Mouse (Mus musculus) frontal cortex, adult 2 months (tissue): ENCODE results near the gene Papln. TPM values are rescaled to one million over a fixed set of nuclear protein-coding genes. Genes with fewer than 3 reads are reported as not detected.

Experiments
- DNase-seq, 2 experiments: peaks; one replicate each; pipeline ENCODE4 v3.0.0; 2022; ENCODE audit warnings: low spot score in 1 of 2; ENCODE audit errors: extremely low spot score in 1 of 2
- polyA plus RNA-seq: library from polyadenylated mRNA; depleted of rRNA; stranded (reverse); fragments of >200 nt; gene quantifications from 2 replicates; pipeline ENCODE4 v1.2.3, GENCODE M21; 2012

Papln gene
- polyA plus RNA-seq, 1 experiment: 3.4 TPM

DNA sequence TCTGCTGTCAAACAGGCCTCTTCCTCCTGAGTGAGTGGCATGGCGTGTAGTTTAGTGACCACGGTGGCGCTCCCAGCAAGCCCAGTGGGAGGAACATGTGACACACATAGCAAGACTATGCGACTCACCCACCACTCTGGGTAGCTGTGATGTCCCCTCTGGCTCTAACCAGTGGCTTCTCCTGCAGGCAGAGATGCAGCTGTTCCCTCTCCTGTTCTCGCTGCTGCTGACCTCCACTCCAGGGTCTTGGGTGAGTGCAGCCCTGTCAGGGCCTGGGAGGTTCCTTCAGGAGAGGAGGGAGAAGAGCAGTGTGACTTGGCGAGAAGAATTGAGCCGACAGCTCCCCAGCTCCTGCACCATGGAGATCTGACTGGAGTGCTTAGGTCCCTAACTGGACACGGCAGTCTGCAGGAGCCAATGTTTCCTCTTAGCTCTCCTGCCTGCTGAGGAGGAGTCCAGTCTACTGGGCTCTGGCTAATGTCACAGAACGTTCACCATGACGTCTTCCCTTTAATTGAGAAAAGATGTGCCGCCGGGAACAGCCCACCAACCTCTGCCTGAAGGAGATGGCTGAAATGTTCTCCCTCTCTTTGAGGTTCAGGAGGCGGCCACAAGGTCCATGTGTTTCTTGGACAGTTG, 2.6 kb downstream of the Papln start:
- DNase-seq: no peak

DNA sequence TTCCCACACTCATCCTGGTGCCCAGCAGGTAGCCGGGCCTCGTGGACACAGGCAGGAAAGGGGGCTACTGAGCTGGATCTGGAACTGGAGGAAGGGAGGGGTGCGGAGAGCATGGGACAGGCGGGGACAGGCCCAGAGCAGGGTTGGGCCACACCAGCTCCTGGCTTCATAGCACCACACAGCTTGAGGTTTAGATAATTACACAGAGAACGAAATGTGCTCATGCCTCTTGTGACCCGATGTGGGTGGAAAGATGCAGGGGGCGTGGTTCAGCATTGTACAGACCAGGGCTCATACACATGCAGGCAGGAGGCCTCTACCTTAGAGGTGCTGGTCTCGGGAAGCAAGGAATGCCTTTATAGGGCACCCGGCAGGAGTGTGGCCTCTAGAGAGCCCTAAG, 4.4 kb downstream of the Papln start:
- no peak for DNase-seq

DNA sequence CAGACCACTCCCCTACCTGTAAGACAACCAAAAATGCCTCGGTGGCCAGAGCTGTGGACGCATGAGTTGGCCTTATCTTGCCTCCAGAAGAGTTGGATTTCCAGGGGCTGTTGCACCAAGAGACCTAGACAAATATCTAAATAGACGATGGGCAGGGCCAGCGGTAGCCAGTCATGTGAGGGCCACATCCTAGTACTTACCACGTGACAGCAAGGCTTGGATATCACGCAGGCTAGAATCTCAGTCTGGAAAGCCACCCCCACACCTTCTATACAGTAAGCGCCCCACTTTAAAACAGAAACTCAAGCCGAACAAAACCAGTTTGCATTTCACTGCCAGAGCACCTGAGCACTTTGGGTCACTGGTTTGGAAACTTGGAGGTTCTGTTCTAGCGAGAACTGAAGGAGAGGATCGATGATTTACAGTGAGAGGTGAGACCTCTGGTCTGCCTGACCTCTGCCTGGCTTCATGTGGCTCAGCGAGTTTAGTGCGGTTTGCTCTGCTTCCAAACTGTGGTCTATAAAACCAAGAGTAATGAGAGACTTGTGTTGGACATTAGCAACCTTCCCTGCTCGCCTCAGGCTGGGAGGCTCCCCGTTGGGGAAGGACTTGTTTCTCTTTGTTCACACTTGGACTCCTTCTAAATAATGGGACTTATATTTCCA, 4.9 kb downstream of the Papln start:
- DNase-seq: no peak

DNA sequence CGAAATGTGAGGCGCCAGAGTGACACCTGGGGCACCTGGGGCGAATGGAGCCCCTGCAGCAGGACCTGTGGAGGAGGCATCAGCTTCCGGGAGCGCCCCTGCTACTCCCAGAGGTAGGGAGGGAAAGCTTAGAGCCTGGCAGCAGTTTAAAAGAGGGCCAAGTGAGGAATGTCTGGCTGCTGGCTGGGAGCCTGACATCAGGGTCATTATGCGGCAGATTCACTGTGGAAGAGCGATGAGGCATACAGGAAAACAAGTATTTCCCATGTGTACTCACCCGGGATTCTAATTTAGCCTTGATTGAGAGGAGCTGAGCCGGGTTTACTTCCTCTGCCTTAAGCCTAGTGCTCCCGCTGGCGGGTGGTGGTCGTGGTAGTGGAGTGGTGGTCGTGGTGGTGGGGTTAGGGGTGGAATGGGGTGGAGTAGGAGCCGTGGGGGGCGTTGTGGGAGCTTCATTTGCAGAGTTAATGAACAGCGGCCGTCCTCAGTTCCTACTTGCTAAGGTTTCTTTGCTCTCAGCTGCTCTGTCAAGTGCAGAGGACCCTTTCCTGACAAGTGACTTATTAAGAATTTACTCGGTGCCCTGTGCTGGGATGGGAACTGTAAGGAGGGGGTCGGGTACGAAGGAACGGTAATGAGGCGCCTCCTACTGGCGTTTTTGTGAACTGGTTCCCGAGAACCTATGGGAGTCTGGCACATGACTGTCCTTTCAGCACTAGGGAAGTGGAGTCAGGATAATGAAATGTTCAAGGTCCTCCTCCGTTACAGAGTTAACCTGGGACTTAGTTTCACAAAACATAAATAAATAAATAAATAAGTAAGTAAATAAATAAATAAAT, 7.2 kb downstream of the Papln start:
- peak in 1 of 2 experiments; percentile 53 for DNase-seq

DNA sequence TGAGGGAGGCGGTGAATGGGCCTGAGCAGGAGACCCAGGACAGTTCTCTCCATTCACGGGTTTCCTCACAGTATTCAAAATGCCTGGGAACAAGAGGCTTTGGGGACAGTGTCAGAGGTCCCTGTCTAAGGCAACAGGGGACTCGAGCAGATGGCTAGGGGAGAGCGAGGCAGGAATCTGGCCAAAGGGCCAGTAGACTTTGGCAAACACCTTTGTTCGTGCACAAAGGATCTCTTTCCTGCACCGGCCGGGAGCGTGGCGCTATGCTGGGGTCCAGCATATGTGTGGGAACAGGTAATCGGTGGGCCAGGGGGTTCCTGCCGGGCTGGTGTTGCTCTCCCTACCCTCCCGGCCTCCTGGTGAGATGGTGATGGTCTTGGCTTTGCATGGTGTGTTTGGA, 12.2 kb downstream of the Papln start:
- no peak for DNase-seq

DNA sequence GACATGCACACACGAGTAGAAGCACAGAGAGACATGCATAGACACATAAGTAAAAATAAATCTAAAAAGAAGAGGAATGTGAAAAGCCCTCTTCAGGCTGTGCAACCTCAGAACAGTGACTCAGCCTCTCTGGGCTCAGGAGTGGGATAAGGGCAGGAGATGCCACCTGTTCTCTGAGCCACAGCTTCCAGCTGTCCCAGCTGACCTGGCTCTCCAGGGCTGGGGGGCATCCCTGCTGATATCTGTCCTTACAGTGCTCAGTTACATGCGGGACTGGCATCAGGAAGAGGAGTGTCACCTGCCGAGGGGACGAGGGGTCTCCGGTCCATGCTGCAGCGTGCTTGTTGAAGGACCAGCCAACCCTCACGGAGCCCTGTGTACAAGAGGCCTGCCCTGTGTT, 13.3 kb downstream of the Papln start:
- no peak for DNase-seq

DNA sequence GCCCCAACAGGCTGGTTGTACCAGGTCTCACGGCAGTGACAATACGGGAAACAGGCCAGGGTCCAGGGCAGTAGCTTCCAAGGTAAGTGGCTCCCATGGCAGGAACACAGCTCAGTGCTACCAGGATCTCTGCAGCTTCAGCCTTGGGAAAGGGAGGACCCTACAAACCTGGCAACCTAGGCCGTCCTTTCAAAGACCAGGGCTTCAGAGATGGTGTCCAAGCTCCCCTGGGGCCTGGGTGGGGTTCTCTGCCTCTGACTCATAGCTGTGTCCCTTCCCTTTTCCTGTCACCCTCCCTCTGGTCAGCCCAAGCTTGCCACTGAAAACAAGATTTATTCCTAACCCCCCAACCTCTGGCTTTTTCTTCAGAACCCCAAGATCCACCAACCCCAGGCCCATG, 16.7 kb downstream of the Papln start:
- no peak for DNase-seq

DNA sequence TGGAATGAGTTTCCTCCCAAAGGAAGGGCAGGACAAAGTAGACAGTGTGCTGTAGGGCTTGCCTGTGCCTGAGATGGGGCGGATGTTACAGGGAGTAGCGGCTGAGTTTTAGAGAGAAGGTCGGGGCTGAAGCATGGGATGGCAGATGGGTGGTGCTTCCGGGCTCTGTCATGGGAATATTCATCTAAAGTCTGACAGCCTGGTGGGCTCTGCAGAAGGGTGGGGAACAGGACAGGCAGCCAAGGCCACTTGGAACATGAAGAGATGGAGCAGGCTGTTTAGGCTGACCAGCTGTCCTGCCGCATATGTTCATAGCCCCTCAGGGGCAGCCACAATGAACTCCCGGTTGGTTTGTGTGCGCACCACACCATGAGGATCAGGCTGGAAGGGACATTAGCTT, 17.8 kb downstream of the Papln start:
- no peak for DNase-seq

DNA sequence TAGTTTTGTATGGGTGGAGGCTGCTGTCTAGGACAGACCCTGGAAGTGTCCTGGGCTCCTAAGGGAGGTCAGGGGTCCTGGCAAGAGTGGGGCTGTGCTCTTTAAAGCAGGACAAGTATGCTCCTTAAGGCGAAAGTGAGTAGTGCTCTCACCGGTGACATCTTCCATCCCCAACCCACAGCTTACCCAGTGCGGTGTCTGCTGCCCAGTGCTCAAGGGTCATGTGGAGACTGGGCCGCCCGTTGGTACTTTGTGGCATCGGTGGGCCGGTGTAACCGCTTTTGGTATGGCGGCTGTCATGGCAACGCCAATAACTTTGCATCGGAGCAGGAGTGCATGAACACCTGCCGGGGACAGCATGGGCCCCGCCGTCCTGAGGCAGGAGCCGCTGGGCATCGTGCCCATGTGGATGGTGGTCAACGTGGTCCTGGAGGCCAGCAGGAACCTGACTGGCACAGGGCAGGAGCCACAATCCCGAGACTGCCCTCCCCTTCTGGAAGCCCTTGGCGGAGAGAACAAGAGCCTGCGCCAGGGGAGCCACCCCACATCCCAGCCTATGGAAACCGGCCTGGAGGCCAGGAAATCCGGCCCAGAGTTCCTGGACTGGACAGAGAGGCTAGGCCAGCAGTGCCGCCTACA, 18.3 kb downstream of the Papln start:
- no peak for DNase-seq

DNA sequence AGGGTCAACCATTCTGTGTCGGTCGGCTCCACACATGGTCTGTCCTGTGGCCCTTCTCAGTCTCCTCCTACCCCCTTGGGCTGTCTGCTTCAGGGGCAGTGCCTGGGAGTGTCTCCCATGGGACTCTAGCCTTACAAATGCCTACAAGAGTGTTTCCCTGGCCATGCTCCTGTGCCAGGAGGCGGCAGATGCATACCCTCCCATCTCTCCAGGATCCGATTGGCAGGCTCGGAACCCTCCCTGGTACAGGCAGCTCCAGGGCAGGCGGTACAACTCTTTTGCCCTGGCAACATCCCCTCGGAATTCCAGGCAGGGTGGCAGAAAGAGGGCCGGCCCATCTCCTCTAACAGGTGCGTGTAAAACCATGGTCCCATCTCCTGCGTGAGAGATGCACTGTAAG, 19.2 kb downstream of the Papln start:
- no peak for DNase-seq

DNA sequence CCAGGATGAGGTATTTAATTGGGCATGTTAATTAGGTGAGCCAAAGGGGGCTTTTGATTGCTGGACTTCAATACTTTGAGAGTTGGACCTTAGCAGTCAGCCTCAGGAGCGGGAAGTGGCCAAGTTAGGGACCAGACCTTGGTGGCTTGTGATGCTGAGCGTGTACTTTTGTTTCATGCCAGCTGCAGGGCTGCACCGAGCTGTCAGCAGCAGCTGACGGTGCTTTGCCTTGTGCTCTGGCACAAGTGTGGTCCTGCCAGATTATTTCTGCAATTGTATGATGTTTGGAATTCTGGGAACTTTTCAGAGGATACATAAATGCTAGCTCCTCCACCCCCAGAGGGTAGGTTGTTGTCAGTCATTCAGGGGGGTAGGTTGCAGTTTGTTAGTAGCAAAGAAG, 21.9 kb downstream of the Papln start:
- DNase-seq: no peak

DNA sequence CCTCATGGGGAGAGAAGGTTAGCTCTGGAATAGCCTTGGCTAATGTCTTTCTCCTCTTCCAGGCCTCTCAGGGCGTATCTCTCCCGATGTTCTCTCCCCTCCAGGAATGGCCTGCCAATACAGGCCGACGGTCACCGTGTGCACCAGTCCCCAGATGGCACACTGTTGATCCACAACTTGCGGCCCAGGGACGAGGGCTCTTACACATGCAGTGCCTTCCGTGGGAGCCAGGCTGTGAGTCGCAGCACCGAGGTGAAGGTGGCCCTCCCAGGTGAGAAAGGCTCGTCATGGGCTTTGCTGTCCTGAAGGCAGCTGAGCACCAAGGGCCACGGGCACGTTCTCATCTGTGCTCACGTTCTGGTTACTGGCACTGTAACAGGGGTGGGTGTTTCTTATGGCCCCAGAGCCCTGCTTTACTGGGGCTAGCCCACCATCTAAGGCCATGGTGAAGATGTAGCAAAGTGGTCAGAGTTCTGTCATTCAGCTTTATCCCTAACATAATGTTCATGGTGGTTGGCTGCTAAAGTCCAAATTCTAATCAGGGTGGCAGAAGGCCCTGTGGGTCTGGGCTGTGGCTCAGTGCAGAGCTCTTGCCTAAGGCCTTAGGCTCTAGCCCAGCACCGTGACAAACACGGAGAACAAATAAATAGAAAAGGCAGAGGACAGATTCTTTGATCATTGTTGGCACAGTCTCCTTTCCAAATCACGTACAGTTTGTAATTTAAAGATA, 25.8 kb downstream of the Papln start:
- DNase-seq: no peak

DNA sequence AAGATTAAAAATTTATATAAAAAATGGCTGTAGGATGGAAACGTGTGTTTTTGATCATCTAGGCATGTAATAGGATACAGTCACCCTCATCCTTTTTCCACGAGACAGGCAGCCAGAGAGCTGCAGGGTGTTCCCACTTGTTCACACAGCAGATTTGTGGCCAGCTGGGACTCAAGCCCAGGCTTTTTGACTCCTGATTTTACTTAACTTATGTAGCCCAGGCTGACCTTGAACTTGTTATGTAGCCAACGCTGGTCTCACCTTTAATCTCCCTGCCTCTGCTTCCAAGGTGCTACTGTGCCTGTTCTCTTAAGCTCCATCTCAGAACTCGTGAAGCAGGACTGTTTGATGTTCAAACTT, 26.3 kb downstream of the Papln start:
- DNase-seq: no peak

DNA sequence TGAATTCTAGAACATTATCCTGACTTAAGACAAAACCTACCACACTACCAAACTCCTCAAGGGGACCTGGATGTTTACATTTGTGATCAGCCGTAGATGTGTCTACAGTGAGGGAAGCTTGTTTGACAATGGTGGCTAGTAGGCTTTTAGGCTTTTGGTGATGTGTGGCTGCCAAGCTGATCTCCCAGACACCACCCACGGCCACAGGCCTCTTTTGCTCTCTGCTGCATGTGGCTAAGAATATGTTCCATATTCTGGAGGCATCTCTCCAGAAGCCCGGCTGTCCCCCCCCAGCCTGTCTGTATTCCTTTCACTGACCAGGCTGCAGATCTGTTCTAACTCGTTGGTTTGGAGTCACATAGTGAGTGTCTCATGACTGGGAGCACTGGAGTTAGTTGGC, 27.3 kb downstream of the Papln start:
- no peak for DNase-seq

DNA sequence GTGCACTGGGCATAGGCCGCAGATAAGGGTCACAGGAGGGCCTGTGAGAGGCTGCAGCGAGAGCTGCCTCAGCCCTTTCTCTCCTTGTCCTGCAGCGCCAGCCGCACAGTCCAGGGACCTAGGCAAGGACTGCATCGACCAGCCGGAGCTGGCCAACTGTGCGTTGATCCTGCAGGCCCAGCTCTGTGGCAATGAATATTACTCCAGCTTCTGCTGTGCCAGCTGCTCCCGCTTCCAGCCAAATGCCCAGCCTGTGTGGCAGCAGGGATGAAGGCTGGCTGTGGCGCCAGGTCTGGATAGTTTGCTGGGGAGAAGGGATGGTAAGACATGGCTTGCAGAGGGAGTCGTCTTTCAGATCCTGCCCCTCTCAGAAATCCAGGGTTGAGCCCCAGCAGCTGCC, 28.3 kb downstream of the Papln start:
- DNase-seq: no peak

DNA sequence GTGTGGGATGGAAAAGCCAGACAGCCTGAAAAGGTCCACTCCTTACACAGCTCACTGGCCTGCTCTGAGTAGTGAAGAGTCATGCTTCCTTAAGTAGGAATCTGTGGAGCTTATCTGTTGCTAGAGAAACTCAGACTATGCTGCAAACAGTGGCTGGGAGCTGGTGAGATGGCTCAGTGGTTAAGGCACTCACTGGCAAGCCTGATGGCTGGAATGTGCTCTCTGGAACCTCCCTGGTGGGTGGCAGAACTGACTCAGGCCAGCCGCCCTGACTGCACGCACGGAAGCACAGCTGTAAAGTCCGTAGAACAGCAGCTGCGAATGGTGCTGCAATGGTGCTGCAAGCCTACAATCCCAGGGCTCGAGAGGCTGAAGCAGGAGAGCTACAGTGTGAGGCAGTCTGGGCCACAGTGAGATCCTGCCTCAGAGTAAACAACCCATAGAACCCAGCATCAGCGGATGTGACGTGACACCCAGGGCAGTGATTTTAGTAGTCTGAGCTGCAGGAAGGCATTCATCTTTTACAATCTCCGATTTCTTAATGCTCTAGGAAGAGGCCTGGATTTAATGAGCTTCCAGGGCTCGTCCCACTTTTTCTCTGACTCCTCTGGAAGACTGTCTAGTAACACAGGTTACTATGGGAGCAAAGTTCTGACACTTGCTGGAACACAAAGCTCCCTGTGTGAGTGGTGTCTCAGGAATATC, 29.4 kb downstream of the Papln start:
- DNase-seq: no peak

DNA sequence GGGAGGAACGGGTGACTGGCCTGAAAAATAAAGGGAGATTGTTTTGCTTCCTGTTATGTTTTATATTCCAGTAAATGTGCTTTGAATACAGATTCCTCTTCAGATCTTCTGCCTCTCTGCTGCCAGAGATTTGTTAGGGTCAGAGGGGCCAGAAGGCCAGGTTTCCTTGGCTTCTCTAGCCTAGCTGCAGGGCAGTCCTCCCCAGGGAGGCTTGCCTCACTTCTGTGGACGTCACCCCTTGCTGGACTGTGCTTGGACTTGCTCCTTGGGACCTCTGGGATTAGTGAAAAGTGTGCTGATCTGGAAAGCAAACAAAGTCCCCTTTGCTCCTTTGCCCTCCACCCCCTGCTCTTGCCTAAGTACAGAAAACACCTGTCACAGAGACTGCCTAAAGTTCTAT, 31.6 kb downstream of the Papln start:
- no peak for DNase-seq

DNA sequence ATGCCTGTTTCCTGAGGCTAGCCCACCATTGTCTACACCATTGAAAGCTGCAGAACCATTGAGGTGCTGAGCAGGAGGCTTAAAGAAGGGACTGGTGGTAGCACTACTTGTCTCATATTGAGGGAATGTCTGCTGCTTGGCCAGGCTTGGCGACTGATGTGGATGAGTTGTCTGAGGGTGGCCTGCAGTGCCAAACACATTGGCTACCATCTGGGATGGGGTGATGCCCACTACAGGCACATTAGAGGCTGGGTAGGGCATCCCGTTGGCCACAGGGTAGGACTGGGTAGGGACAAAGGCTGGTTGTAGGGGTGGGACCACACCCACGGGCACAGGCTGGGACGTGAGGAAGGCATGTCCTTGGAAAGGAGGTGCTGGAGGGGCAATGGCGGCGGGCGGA, 32.2 kb downstream of the Papln start:
- no peak for DNase-seq

DNA sequence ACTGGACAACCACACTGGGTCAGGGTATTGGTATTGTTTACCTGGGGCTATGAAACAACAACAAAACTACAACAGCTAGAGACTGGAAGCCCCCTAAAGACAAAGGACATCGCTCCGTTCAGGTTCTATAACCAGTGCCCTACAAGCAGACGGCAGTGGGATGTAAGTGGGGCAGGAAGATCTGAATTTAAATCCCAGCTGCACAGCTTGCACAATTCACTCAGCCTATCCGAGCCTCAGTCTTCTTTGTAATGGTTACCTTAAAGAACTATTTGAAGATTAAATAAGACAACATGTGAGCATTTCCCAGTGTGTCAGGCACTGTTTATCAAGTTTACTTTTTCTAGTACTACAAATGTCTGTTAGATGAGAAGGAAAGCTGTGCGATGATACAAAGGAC, 34.9 kb downstream of the Papln start:
- DNase-seq: no peak

DNA sequence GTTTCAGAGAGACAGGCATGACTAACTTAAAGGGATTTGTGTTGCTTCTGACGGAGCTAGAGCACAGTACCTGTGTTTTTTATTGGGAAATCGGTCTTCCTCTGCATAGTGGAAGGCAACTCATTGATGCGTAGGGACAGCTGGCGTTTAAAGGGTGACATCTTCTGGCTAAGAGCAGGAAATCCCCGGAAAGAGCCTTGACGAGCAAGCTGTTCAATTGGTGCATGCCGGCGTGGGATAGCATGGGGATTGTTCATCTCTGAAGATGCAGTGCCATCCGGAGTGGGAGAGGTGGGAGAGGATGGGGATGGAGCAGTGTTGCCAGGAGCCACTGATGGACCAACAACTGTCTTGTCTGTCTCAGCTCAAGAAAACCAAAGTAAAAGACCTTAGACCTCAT, 37.5 kb downstream of the Papln start:
- DNase-seq: peak; percentile 47 to 73
